Mouse (Mus musculus) bone marrow, adult 2 months (tissue): Measurements from ENCODE around the gene Sgsm3.

Experiments
- CTCF ChIP-seq: fragments of 200-500 bp; IDR thresholded peaks from 2 replicates; pipeline ENCODE4 v1.5.1; 2011; ENCODE audit warnings: low read length, control low read depth; ENCODE audit not compliant: control insufficient read depth, insufficient read depth
- POLR2A ChIP-seq: fragments of 200-500 bp; IDR thresholded peaks from 2 replicates; pipeline ENCODE4 v1.6.1; 2011; ENCODE audit warnings: low read depth, mild to moderate bottlenecking, control low read depth, low read length, borderline replicate concordance; ENCODE audit not compliant: control insufficient read depth

DNA sequence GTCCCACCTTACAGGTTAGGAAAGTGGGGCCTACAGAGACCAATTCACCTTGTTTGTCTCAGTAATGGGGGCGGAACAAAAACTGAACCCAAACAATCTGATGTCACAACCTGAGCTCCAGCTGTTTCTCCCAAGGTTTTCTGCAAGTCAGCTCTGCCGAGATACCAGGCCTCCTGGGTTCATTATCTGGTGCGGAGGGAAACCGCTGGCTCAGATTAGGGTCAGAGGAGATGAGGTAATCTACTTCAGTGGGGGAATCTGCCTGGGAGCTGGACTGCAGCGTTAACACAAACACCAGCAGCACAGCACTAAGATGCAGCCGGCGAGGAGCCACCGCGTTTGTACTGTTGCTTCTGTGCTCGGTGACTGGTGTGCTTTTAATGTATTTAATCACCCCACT, 69.9 kb downstream of the Sgsm3 start:
- TF ChIP-seq CTCF (no peak), POLR2A (no peak)
